Mouse (Mus musculus): ENCODE data around the gene Jmjd1c. TPM values are rescaled to one million over a fixed set of nuclear protein-coding genes. Genes with fewer than 3 reads are reported as not detected.
A peak's percentile ranks its signal among the peaks of the same experiment; 100 is the strongest.

Jmjd1c gene
- polyA plus RNA-seq, 1 experiment from 2014 or later, result 15.0 TPM

GRCm38 (mm10) chr10:67104543-67104942 lies 8.6 kb downstream of the Jmjd1c start:
- Histone ChIP-seq H3K9ac (replicated peaks) (no peak overlapping the region), H3K36me3 (replicated peaks; ENCODE audit: insufficient read depth, low read length) (0 out of 2 replicates have a peak, but pooled peaks cover 2% of the 10 kb centered on the region), H3K4me1 (ENCODE audit: insufficient read depth) (peaks cover 62% of the 10 kb centered on the region), H3K27ac (ENCODE audit: low read depth) (peak overlapping the region; percentile 39; the same call in 1 of the 2 replicates), H3K9me3 (ENCODE audit: low read length) (no peaks in the 10 kb centered on the region), H3K27me3 (ENCODE audit: insufficient read depth, low read length) (no peaks in the 10 kb centered on the region), H3K4me3 (ENCODE audit: low read depth, low read length) (no peak overlapping the region), H3K4me2 (ENCODE audit: low read depth, low read length) (no peak overlapping the region)
- TF ChIP-seq EP300 (IDR thresholded peaks at IDR 0.05; ENCODE audit: low read depth) (no peak), CTCF (IDR thresholded peaks at IDR 0.05; ENCODE audit: low read depth) (no peak)
- WGBS (ENCODE audit: insufficient replicate concordance), result 30% methylated on average over 9 of the region's 9 CpGs
- no peak for DNase-seq
- no peak for ATAC-seq

- WGBS (ENCODE audit: insufficient replicate concordance), result 35% methylated on average over 19 of the region's 19 CpGs
- peaks cover 58% of the 10 kb centered on the region for H3K4me1 ChIP-seq (ENCODE audit: insufficient read depth)
- peak; percentile 56 for ATAC-seq
Observed at GRCm38 (mm10) chr10:67105331-67106217, 9.6 kb downstream of the Jmjd1c start.

GRCm38 (mm10) chr10:67106400-67106799 lies 10.5 kb downstream of the Jmjd1c start:
- H3K27ac ChIP-seq (ENCODE audit: low read depth), result no peak overlapping the region
- no peaks in the 10 kb centered on the region for H3K27me3 ChIP-seq (ENCODE audit: insufficient read depth, low read length)
- 74% methylated on average over 6 of the region's 6 CpGs for WGBS (ENCODE audit: insufficient replicate concordance)
- H3K4me3 ChIP-seq (ENCODE audit: low read depth, low read length), result no peak overlapping the region
- DNase-seq, result no peak
- no peaks in the 10 kb centered on the region for H3K9me3 ChIP-seq (ENCODE audit: low read length)
- H3K4me1 ChIP-seq (ENCODE audit: insufficient read depth), result peaks cover 54% of the 10 kb centered on the region
- 0 out of 2 replicates have a peak, but pooled peaks cover 2% of the 10 kb centered on the region for H3K36me3 ChIP-seq (replicated peaks; ENCODE audit: insufficient read depth, low read length)
- TF ChIP-seq EP300 (IDR thresholded peaks at IDR 0.05; ENCODE audit: low read depth), result no peak
- no peak for TF ChIP-seq CTCF (IDR thresholded peaks at IDR 0.05; ENCODE audit: low read depth)
- ATAC-seq, result no peak
- no peak overlapping the region for H3K9ac ChIP-seq (replicated peaks)
- 0 out of 2 replicates have a peak overlapping the region, but pooled peaks have one; percentile 55 for H3K4me2 ChIP-seq (ENCODE audit: low read depth, low read length)

More at GRCm38 (mm10) chr10:67105331-67106217, 9.6 kb downstream of the Jmjd1c start:
- 0 out of 2 replicates have a peak, but pooled peaks cover 2% of the 10 kb centered on the region for H3K36me3 ChIP-seq (replicated peaks; ENCODE audit: insufficient read depth, low read length)
- peak overlapping the region; percentile 50; the same call in 1 of the 2 replicates for H3K27ac ChIP-seq (ENCODE audit: low read depth)
- H3K9me3 ChIP-seq (ENCODE audit: low read length), result no peaks in the 10 kb centered on the region
- H3K4me2 ChIP-seq (ENCODE audit: low read depth, low read length), result peak overlapping the region; percentile 55
- TF ChIP-seq CTCF (IDR thresholded peaks at IDR 0.05; ENCODE audit: low read depth) (no peak), EP300 (IDR thresholded peaks at IDR 0.05; ENCODE audit: low read depth) (no peak)
- H3K27me3 ChIP-seq (ENCODE audit: insufficient read depth, low read length), result no peaks in the 10 kb centered on the region
- 0 out of 2 replicates have a peak overlapping the region, but pooled peaks have one; percentile 6 for H3K9ac ChIP-seq (replicated peaks)
- H3K4me3 ChIP-seq (ENCODE audit: low read depth, low read length), result no peak overlapping the region
- peak; percentile 34 for DNase-seq

- DNase-seq (no peak), ATAC-seq (no peak)
- peaks cover 54% of the 10 kb centered on the region for H3K4me1 ChIP-seq (ENCODE audit: insufficient read depth)
- H3K4me3 ChIP-seq (ENCODE audit: low read depth, low read length), result no peak overlapping the region
- no peaks in the 10 kb centered on the region for H3K9me3 ChIP-seq (ENCODE audit: low read length)
- TF ChIP-seq EP300 (IDR thresholded peaks at IDR 0.05; ENCODE audit: low read depth) (no peak), CTCF (IDR thresholded peaks at IDR 0.05; ENCODE audit: low read depth) (no peak)
- H3K4me2 ChIP-seq (ENCODE audit: low read depth, low read length), result no peak overlapping the region
- H3K27me3 ChIP-seq (ENCODE audit: insufficient read depth, low read length), result no peaks in the 10 kb centered on the region
- no peak overlapping the region for H3K9ac ChIP-seq (replicated peaks)
- H3K27ac ChIP-seq (ENCODE audit: low read depth), result no peak overlapping the region
- 0 out of 2 replicates have a peak, but pooled peaks cover 2% of the 10 kb centered on the region for H3K36me3 ChIP-seq (replicated peaks; ENCODE audit: insufficient read depth, low read length)
- WGBS (ENCODE audit: insufficient replicate concordance), result 69% methylated on average over 9 of the region's 9 CpGs
Observed at GRCm38 (mm10) chr10:67107017-67107761, 11.3 kb downstream of the Jmjd1c start.

- H3K27me3 ChIP-seq (ENCODE audit: insufficient read depth, low read length), result no peaks in the 10 kb centered on the region
- no peak for DNase-seq
- H3K9me3 ChIP-seq (ENCODE audit: low read length), result no peaks in the 10 kb centered on the region
- TF ChIP-seq CTCF (IDR thresholded peaks at IDR 0.05; ENCODE audit: low read depth), result no peak
- TF ChIP-seq EP300 (IDR thresholded peaks at IDR 0.05; ENCODE audit: low read depth), result no peak
- H3K36me3 ChIP-seq (replicated peaks; ENCODE audit: insufficient read depth, low read length), result 0 out of 2 replicates have a peak, but pooled peaks cover 2% of the 10 kb centered on the region
- no peak overlapping the region for H3K4me3 ChIP-seq (ENCODE audit: low read depth, low read length)
- ATAC-seq, result no peak
- no peak overlapping the region for H3K27ac ChIP-seq (ENCODE audit: low read depth)
- no peak overlapping the region for H3K9ac ChIP-seq (replicated peaks)
- H3K4me1 ChIP-seq (ENCODE audit: insufficient read depth), result peaks cover 49% of the 10 kb centered on the region
- 72% methylated on average over 9 of the region's 9 CpGs for WGBS (ENCODE audit: insufficient replicate concordance)
- peak overlapping the region; percentile 5; the same call in 1 of the 2 replicates for H3K4me2 ChIP-seq (ENCODE audit: low read depth, low read length)
Observed at GRCm38 (mm10) chr10:67108096-67108495, 12.2 kb downstream of the Jmjd1c start.

- peaks cover 34% of the 10 kb centered on the region for H3K4me1 ChIP-seq (ENCODE audit: insufficient read depth)
- no peak for TF ChIP-seq CTCF (IDR thresholded peaks at IDR 0.05; ENCODE audit: low read depth)
- TF ChIP-seq EP300 (IDR thresholded peaks at IDR 0.05; ENCODE audit: low read depth), result no peak
- peak; percentile 44 for ATAC-seq
Observed at GRCm38 (mm10) chr10:67109635-67110034, 13.7 kb downstream of the Jmjd1c start.

More at GRCm38 (mm10) chr10:67109635-67110034, 13.7 kb downstream of the Jmjd1c start:
- WGBS (ENCODE audit: insufficient replicate concordance), result 72% methylated on average over 5 of the region's 5 CpGs
- no peaks in the 10 kb centered on the region for H3K27me3 ChIP-seq (ENCODE audit: insufficient read depth, low read length)
- H3K4me3 ChIP-seq (ENCODE audit: low read depth, low read length), result no peak overlapping the region
- no peak for DNase-seq
- no peak overlapping the region for H3K4me2 ChIP-seq (ENCODE audit: low read depth, low read length)
- no peaks in the 10 kb centered on the region for H3K9me3 ChIP-seq (ENCODE audit: low read length)
- H3K9ac ChIP-seq (replicated peaks), result no peak overlapping the region
- H3K27ac ChIP-seq (ENCODE audit: low read depth), result no peak overlapping the region
- H3K36me3 ChIP-seq (replicated peaks; ENCODE audit: insufficient read depth, low read length), result 0 out of 2 replicates have a peak, but pooled peaks cover 2% of the 10 kb centered on the region

All from liver, postnatal 0 days (tissue).